Mouse (Mus musculus) 416B (cell line): ENCODE data around the gene Cdh5.
"Not testable (repeated sequence)": the region's sequence is repeated elsewhere in the genome, so short reads cannot be mapped to it uniquely, and the experiment has no call there.

Source experiments
- DNase-seq: peaks from one replicate; pipeline ENCODE4 v3.0.0; 2011; ENCODE audit warnings: low read depth

Gene Cdh5

DNA sequence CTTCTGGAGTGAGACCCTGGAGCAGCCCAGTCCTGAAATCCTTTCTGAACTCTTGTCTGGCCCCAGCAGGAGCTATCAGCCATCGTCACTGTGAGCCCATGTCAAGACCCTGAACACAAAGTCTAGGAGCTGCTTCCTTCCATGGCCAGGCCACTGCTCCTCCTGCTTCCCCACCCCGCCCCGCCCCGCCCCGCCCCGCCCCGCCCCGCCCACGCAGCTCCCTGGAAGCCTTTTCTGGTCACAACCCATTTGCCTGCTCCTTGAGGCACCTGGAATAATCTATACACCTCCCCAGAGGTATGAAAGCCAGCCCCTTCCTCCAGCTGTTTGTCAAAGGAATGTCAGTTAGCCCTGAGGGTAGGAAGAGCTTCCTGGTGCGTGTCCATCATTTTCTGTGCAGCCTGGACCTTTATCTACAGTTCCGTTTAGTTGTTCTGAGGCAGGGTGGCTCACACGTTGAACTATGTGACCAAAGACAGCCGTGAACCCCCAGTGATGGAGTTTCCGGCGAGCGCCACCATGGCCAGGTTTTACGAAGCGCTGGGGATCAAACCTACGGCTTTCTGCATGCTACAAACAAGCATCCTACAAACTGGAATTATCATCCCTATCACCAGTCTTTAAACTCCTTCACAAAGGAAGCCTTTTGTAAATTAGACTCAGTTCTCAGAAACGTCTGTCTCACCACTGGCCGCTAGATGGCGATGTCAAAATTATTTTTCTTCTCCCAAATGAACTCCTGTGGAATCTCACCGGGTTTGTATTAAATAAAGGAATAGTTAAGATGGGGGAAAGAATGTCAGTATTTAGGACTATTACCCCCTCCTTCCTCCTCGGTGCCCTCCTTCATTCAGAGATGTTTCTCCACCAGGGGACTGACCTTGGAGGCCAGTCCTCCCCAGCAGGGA, 10.2 kb upstream of the Cdh5 start:
- peak; percentile 59 for DNase-seq

GRCm38 (mm10) chr8:104093336-104093735, 8.1 kb upstream of the Cdh5 start:
- DNase-seq = no peak

- no peak for DNase-seq
Measured at GRCm38 (mm10) chr8:104095595-104095994, 5.8 kb upstream of the Cdh5 start.

GRCm38 (mm10) chr8:104096644-104097043, 4.8 kb upstream of the Cdh5 start:
- no peak for DNase-seq

GRCm38 (mm10) chr8:104098671-104099346, 2.6 kb upstream of the Cdh5 start:
- DNase-seq = peak; percentile 66

GRCm38 (mm10) chr8:104099347-104100099, 1.9 kb upstream of the Cdh5 start:
- DNase-seq = peak; percentile 82

DNA sequence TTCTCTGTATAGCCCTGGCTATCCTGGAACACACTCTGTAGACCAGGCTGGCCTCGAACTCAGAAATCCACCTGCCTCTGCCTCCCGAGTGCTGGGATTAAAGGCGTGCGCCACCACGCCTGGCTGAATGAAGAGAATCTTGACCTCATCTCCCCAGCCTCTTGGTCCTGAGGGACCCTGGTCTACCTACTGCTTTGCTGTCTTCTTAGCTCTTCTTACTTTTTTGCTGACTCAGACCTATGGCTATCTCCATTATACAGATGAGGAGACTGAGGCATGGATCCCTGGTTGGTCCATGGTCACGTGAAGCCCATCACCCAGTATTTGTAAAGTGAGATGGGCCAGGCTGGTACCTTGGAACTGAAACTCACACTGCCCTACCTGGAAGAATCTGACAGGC, 701 bp upstream of the Cdh5 start:
- DNase-seq = not testable (repeated sequence)

DNA sequence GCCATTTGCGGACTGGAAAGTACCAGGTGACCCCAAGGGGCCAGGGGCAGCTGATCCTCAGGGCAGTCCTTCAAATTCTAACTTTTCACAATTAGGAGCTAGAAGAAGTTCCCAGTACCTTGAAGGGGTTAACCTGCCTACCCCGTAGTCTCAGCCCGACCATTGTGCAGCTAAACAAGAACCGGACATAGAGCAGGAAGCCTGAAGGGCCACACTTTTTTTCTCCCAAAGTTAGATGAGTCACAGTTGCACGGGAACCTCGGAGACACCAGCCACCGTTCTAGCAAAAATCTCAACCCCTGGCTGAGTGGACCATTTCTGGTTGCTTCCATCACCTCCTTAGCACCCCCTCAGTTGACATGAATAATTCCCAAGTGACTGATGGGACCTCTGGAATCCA, 2.0 kb downstream of the Cdh5 start:
- peak; percentile 74 for DNase-seq

DNA sequence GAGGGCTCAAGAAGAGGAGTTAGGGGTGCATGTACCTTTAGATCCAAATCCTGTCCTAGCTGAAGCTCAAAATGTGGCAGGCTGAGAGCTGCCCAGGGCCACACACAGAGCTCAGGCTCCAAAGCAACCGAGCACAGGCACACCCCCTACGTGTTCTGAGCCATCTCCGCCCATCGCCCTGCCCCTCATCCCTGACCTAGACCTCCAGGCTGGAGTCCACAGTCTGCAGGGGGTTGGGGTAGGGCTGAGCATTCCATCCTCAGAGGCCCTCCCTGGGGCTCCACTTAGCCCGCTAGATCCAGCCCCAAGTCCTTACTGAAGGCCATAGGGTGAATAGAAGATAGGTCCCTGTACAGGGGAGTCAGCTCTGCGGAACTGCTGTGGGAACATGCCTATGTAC, 4.3 kb downstream of the Cdh5 start:
- DNase-seq = no peak

DNA sequence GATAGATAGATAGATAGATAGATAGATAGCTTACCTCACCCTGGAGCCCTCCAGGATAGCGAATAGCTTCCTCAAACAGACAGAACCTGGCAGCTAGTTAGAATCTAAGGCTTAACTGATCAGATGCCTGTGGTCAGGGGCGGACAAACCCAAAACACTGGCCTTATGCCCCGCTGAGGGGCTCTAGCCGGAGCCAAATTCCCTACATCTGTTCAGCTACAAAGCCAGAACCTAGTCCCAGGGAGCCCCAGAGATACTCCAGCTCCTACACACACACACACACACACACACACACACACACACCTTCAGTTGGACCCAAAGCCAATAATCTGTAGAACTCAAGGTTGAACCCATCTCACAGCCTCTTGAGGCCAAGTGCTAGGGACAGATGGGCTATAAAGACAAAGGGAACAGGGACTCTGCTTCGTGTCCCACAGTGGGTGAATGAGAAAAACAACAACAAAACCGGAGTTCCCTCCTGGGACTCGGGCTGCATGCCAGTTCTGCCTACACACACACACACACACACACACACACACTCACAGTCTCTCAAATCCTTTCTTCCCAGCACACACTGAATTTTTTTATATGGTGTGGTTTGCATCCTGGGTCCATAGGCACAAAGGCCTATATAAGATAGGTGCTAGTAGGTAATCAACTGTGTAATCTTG, 5.0 kb downstream of the Cdh5 start:
- DNase-seq = no peak

DNA sequence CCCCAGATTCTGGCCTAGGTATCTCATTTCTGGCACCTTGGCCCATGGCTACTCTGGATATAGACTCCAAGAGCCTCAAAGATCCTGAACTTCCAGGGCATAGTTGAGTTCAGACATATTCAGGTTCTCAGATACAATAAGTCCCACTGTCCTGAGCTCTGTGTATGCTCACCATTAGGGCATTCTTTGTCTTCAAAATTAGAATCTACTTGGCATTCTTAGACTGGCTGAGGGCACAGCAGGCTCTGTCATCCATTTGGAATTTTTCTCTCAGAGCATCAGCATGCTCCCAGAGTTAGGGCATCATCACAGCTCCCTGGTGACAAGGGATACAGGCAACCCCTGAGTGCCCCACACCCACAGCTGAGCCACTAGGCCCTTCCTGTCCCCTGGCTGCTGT, 5.7 kb downstream of the Cdh5 start:
- DNase-seq = no peak

DNA sequence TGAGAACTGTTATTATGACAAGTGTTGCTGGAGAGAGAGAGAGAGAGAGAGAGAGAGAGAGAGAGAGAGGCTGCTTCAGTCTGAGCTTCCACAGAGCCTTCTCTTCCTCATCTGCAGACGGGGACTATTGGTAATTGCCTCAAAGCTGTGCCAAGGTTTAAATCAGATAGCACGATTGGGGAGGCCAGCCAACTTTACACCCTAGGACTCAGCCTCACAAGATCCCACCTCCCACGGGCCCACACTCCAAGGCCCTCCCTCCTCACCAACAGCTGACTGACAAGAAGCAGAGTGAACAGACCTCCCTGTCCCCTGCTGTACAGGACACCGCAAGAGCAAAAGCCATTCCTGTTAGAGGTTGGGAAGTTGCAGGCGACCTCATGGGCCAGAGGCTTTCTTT, 6.6 kb downstream of the Cdh5 start:
- DNase-seq = no peak

GRCm38 (mm10) chr8:104110498-104111134, 9.2 kb downstream of the Cdh5 start:
- DNase-seq = peak; percentile 84

- DNase-seq = no peak
Measured at GRCm38 (mm10) chr8:104121640-104122416, 20.4 kb downstream of the Cdh5 start.

DNA sequence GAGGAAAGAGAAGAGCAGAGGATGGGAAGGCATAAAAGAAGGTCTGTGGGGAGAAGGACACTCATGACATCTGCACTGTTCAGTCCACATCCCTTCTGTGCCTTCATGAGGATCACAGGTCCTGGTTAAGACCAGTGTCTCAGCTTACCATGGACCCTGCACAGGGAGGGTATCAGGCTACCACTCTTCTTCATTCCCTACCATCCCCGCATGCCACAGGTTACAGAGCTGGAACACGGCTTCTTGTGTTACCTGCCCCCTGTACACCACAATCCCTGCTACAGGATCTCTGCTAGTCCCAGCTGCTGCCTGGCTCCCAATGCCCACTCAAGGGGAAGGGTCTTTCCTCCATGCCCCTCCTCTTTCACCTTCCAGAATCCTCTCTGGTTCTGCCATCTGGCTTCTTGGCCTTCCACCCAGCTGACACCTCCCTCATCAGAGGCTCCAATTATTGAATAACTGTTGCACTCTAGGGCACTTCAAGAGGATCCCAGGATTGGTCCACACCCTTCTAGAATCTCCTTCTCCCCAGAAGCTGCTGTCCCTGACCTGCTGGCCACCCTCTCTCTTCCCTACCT, 21.7 kb downstream of the Cdh5 start:
- no peak for DNase-seq

DNA sequence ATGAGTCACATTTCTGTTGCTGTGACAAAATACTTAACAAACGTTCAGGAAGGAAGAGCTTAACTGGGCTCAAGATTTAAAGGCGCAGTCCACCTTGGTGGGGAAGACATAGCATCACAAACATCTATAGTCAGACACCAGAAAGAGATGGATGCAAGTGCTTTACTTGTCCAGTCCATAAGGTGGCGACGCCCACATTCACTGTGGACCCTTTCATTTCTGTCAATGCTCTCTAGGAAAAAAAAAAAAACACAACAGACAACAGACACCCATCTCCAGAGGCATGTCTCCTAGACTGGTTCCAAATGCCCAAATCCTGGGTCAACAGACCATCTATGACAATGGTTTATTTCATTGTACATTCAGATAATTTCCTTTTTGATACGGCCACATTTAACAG, 23.1 kb downstream of the Cdh5 start:
- DNase-seq = peak; percentile 50

- no peak for DNase-seq
Measured at GRCm38 (mm10) chr8:104127160-104127883, 25.9 kb downstream of the Cdh5 start.

GRCm38 (mm10) chr8:104130916-104131315, 29.5 kb downstream of the Cdh5 start:
- DNase-seq = no peak

- peak; percentile 29 for DNase-seq
Measured at GRCm38 (mm10) chr8:104131414-104131975, 30.1 kb downstream of the Cdh5 start.
